Mouse (Mus musculus): Measurements from ENCODE around the gene Bola2. TPM values are rescaled to one million over a fixed set of nuclear protein-coding genes. Genes with fewer than 3 reads are reported as not detected.

Gene Bola2
- total and polyA plus RNA-seq, 3 experiments = 60.4 to 341 (median 136) TPM

GRCm38 (mm10) chr7:126741452-126741851 lies 46.3 kb downstream of the Bola2 start:
- H3K4me3 ChIP-seq (replicated peaks in 1 of 3; ENCODE audit: low read depth in 2 of 3, low read length in 2 of 3, poor library complexity in 1 of 3) = no peak overlapping the region
- H3K27me3 ChIP-seq (replicated peaks) = no peaks in the 10 kb centered on the region
- no peaks in the 10 kb centered on the region for H3K9me3 ChIP-seq (replicated peaks; ENCODE audit: low read length)
- no peak overlapping the region for H3K4me2 ChIP-seq (ENCODE audit: insufficient read depth, low read depth, poor library complexity, severe bottlenecking)
- no peaks in the 10 kb centered on the region for H3K79me2 ChIP-seq (replicated peaks; ENCODE audit: control insufficient read depth, extremely low read depth, insufficient read depth, poor library complexity, severe bottlenecking)
- dilution Hi-C loops (cut with MboI; ENCODE audit: extremely low pct_ligation_motif_present, extremely low pct_unique_long_range_greater_than_20kb, low sequenced_read_pairs) = no loop called here
- in situ Hi-C loops (cut with MboI; ENCODE audit: low pct_ligation_motif_present, low pct_unique_long_range_greater_than_20kb, low sequenced_read_pairs) = no loop called here
- no peak overlapping the region for H3K27ac ChIP-seq (ENCODE audit: insufficient read depth, low read depth)
- H3K36me3 ChIP-seq (replicated peaks in 1 of 2; ENCODE audit: control insufficient read depth in 1 of 2, insufficient read depth in 1 of 2, low read length in 1 of 2) = no peaks in the 10 kb centered on the region
- DNase-seq (ENCODE audit: extremely low read depth) = no peak
- peaks cover 11 to 13% of the 10 kb centered on the region in 2 experiments for H3K4me1 ChIP-seq (ENCODE audit: control insufficient read depth in 1 of 2, insufficient read depth in 2 of 2)
- TF ChIP-seq MAFK (IDR thresholded peaks at IDR 0.05; ENCODE audit: insufficient replicate concordance, low read length) (no peak), GABPA (IDR thresholded peaks at IDR 0.05; ENCODE audit: insufficient replicate concordance, low read depth, low read length) (no peak), ELF1 (IDR thresholded peaks at IDR 0.05; ENCODE audit: low read depth, low read length) (no peak), UBTF (IDR thresholded peaks at IDR 0.05; ENCODE audit: low read depth, low read length) (no peak), BHLHE40 (IDR thresholded peaks at IDR 0.05; ENCODE audit: low read depth, low read length) (no peak), CHD1 (IDR thresholded peaks at IDR 0.05; ENCODE audit: low read depth, low read length) (no peak)
- no peak overlapping the region for H3K9ac ChIP-seq (ENCODE audit: insufficient read depth, low read depth)

- Histone ChIP-seq H3K9me3 (replicated peaks; ENCODE audit: low read length) (no peaks in the 10 kb centered on the region), H3K27me3 (replicated peaks) (no peaks in the 10 kb centered on the region), H3K4me2 (ENCODE audit: insufficient read depth, low read depth, poor library complexity, severe bottlenecking) (no peak overlapping the region), H3K36me3 (replicated peaks in 1 of 2; ENCODE audit: control insufficient read depth in 1 of 2, insufficient read depth in 1 of 2, low read length in 1 of 2) (no peaks in the 10 kb centered on the region), H3K4me3 (replicated peaks in 1 of 3; ENCODE audit: low read depth in 2 of 3, low read length in 2 of 3, poor library complexity in 1 of 3) (no peak overlapping the region), H3K9ac (ENCODE audit: insufficient read depth, low read depth) (no peak overlapping the region), H3K27ac (ENCODE audit: insufficient read depth, low read depth) (no peak overlapping the region), H3K4me1 (ENCODE audit: control insufficient read depth in 1 of 2, insufficient read depth in 2 of 2) (peaks cover 13 to 19% of the 10 kb centered on the region in 2 experiments), H3K79me2 (replicated peaks; ENCODE audit: control insufficient read depth, extremely low read depth, insufficient read depth, poor library complexity, severe bottlenecking) (no peaks in the 10 kb centered on the region)
- dilution Hi-C loops (cut with MboI; ENCODE audit: extremely low pct_ligation_motif_present, extremely low pct_unique_long_range_greater_than_20kb, low sequenced_read_pairs) = no loop called here
- TF ChIP-seq MAFK (IDR thresholded peaks at IDR 0.05; ENCODE audit: insufficient replicate concordance, low read length) (no peak), NELFE (IDR thresholded peaks at IDR 0.05; ENCODE audit: low read depth, low read length) (no peak), ELF1 (IDR thresholded peaks at IDR 0.05; ENCODE audit: low read depth, low read length) (no peak), GABPA (IDR thresholded peaks at IDR 0.05; ENCODE audit: insufficient replicate concordance, low read depth, low read length) (no peak)
- no peak for DNase-seq (ENCODE audit: extremely low read depth)
- in situ Hi-C loops (cut with MboI; ENCODE audit: low pct_ligation_motif_present, low pct_unique_long_range_greater_than_20kb, low sequenced_read_pairs) = no loop called here
Observed at GRCm38 (mm10) chr7:126741964-126742482, 46.8 kb downstream of the Bola2 start.

- Histone ChIP-seq H3K9me3 (replicated peaks; ENCODE audit: low read length) (no peaks in the 10 kb centered on the region), H3K36me3 (replicated peaks in 1 of 2; ENCODE audit: control insufficient read depth in 1 of 2, insufficient read depth in 1 of 2, low read length in 1 of 2) (no peaks in the 10 kb centered on the region), H3K9ac (ENCODE audit: insufficient read depth, low read depth) (peak overlapping the region; percentile 36), H3K27me3 (replicated peaks) (no peaks in the 10 kb centered on the region), H3K4me3 (replicated peaks in 1 of 3; ENCODE audit: low read depth in 2 of 3, low read length in 2 of 3, poor library complexity in 1 of 3) (peak overlapping the region in 2 of 3 experiments; percentile 26 to 39), H3K4me1 (ENCODE audit: control insufficient read depth in 1 of 2, insufficient read depth in 2 of 2) (peaks cover 14 to 36% of the 10 kb centered on the region in 2 experiments), H3K27ac (ENCODE audit: insufficient read depth, low read depth) (peak overlapping the region; percentile 48), H3K79me2 (replicated peaks; ENCODE audit: control insufficient read depth, extremely low read depth, insufficient read depth, poor library complexity, severe bottlenecking) (no peaks in the 10 kb centered on the region), H3K4me2 (ENCODE audit: insufficient read depth, low read depth, poor library complexity, severe bottlenecking) (peak overlapping the region; percentile 59)
- peak; percentile 38 for DNase-seq (ENCODE audit: extremely low read depth)
- in situ Hi-C loops (cut with MboI; ENCODE audit: low pct_ligation_motif_present, low pct_unique_long_range_greater_than_20kb, low sequenced_read_pairs) (no loop called here), dilution Hi-C loops (cut with MboI; ENCODE audit: extremely low pct_ligation_motif_present, extremely low pct_unique_long_range_greater_than_20kb, low sequenced_read_pairs) (no loop called here)
- no peak for TF ChIP-seq POLR2A (IDR thresholded peaks at IDR 0.05; ENCODE audit: low read depth, low read length)
- no peak for TF ChIP-seq USF1 (IDR thresholded peaks at IDR 0.05; ENCODE audit: low read depth, low read length)
- TF ChIP-seq MEF2A (IDR thresholded peaks at IDR 0.05; ENCODE audit: borderline replicate concordance, low read depth, low read length) = peak; percentile 79
- TF ChIP-seq ZMIZ1 (IDR thresholded peaks at IDR 0.05; ENCODE audit: low read depth, low read length) = no peak
- no peak for TF ChIP-seq USF2 (conservative IDR thresholded peaks at IDR 0.05; ENCODE audit: low read depth, low read length)
- TF ChIP-seq NRF1 (IDR thresholded peaks at IDR 0.05; ENCODE audit: low read depth, low read length) = peak; percentile 46
- no peak for TF ChIP-seq MAZ (IDR thresholded peaks at IDR 0.05; ENCODE audit: low read depth, low read length)
- no peak for TF ChIP-seq JUND (conservative IDR thresholded peaks at IDR 0.05; ENCODE audit: low read depth, low read length)
- no peak for TF ChIP-seq TCF12 (IDR thresholded peaks at IDR 0.05; ENCODE audit: low read depth, low read length)
- TF ChIP-seq ELF1 (IDR thresholded peaks at IDR 0.05; ENCODE audit: low read depth, low read length) = 0 out of 2 replicates have a peak, but pooled peaks have one; percentile 37
- TF ChIP-seq SIN3A (IDR thresholded peaks at IDR 0.05; ENCODE audit: low read length) = no peak
- 0 out of 2 replicates have a peak, but pooled peaks have one; percentile 27 for TF ChIP-seq MYC (IDR thresholded peaks at IDR 0.05; ENCODE audit: low read depth, low read length)
- no peak for TF ChIP-seq ZKSCAN1 (IDR thresholded peaks at IDR 0.05; ENCODE audit: borderline replicate concordance, low read depth, low read length)
- TF ChIP-seq MXI1 (IDR thresholded peaks at IDR 0.05; ENCODE audit: low read depth, low read length) = 0 out of 2 replicates have a peak, but pooled peaks have one; percentile 26
- no peak for TF ChIP-seq CHD1 (IDR thresholded peaks at IDR 0.05; ENCODE audit: low read depth, low read length)
- TF ChIP-seq ZNF384 (IDR thresholded peaks at IDR 0.05; ENCODE audit: low read depth, low read length) = no peak
- no peak for TF ChIP-seq TBP (conservative IDR thresholded peaks at IDR 0.05; ENCODE audit: low read depth, low read length)
- no peak for TF ChIP-seq GABPA (IDR thresholded peaks at IDR 0.05; ENCODE audit: insufficient replicate concordance, low read depth, low read length)
- TF ChIP-seq IRF4 (IDR thresholded peaks at IDR 0.05; ENCODE audit: low read depth, low read length) = no peak
- TF ChIP-seq ZC3H11A (IDR thresholded peaks at IDR 0.05; ENCODE audit: low read depth, low read length) = no peak
- TF ChIP-seq CHD2 (IDR thresholded peaks at IDR 0.05; ENCODE audit: low read length) = no peak
Observed at GRCm38 (mm10) chr7:126746066-126746465, 50.9 kb downstream of the Bola2 start.

Measured in CH12.LX (cell line).